8 mouse cellular contexts compared by ENCODE assay signal in genomic region chr2:39010144-39010543, GRCm38 (mm10). TPM values are rescaled to one million over a fixed set of nuclear protein-coding genes. Genes with fewer than 3 reads are reported as not detected.
DNase-seq lines count a peak whose midpoint lies in the region; ATAC-seq and TF ChIP-seq lines count a peak whose summit lies in the region.
"Not testable (repeated sequence)": the region's sequence is repeated elsewhere in the genome, so short reads cannot be mapped to it uniquely, and the experiment has no call there.
"Had no signal": no experiment of that assay in that cellular context is flagged by ENCODE, and none has a peak within 500 bp of the region (broad histone marks: within the 10 kb centered on the region; RNA-seq: fewer than 3 reads in every experiment).

No protein-coding gene starts in this region.

- not testable (repeated sequence) for H3K9ac ChIP-seq in MEL (ENCODE audit: control insufficient read depth, low read depth, low read length, poor library complexity, severe bottlenecking); liver, postnatal 0 days (replicated peaks)

- H3K36me3 ChIP-seq in MEL (ENCODE audit: control insufficient read depth in 1 of 2, insufficient read depth in 2 of 2, low read length in 2 of 2) (peaks cover 9 to 28% of the 10 kb centered on the region in 2 experiments), myocyte (ENCODE audit: control insufficient read depth, insufficient read depth) (peaks cover 31% of the 10 kb centered on the region)
- peaks cover 32% of the 10 kb centered on the region for H3K36me3 ChIP-seq in liver, postnatal 0 days (replicated peaks; ENCODE audit: insufficient read depth, low read length)

- TF ChIP-seq CTCF in MEL (IDR thresholded peaks at IDR 0.05 in 2 of 3, conservative IDR thresholded peaks at IDR 0.05 in 1 of 3; ENCODE audit: control insufficient read depth in 1 of 3, insufficient read depth in 1 of 3, low read depth in 2 of 3, low read length in 3 of 3, poor library complexity in 1 of 3, severe bottlenecking in 1 of 3); layer of hippocampus, adult 2 months (conservative IDR thresholded peaks at IDR 0.05); liver, postnatal 0 days (IDR thresholded peaks at IDR 0.05; ENCODE audit: low read depth): not testable (repeated sequence)

- peak overlapping the region; percentile 14; the same call in 1 of the 2 replicates for H3K4me2 ChIP-seq in liver, postnatal 0 days (ENCODE audit: low read depth, low read length)
- H3K4me2 ChIP-seq in myocyte (ENCODE audit: low read depth), result peak overlapping the region; percentile 55

- TF ChIP-seq EP300 in MEL (IDR thresholded peaks at IDR 0.05; ENCODE audit: low read depth in 1 of 2, low read length in 2 of 2); liver, postnatal 0 days (IDR thresholded peaks at IDR 0.05; ENCODE audit: low read depth): not testable (repeated sequence)

- not testable (repeated sequence) for H3K4me3 ChIP-seq in MEL (ENCODE audit: control insufficient read depth in 1 of 2, insufficient read depth in 1 of 2, low read depth in 2 of 2, low read length in 2 of 2); layer of hippocampus, adult 2 months; liver, postnatal 0 days (ENCODE audit: low read depth, low read length)
- H3K4me3 ChIP-seq in myocyte, result peak overlapping the region; percentile 85

- not testable (repeated sequence) for H3K27me3 ChIP-seq in MEL (ENCODE audit: control insufficient read depth in 1 of 2, insufficient read depth in 2 of 2, low read length in 2 of 2); liver, postnatal 0 days (ENCODE audit: insufficient read depth, low read length); myocyte (ENCODE audit: control insufficient read depth, insufficient read depth, insufficient read length)

- TF ChIP-seq POLR2A in MEL (IDR thresholded peaks at IDR 0.05; ENCODE audit: control insufficient read depth in 1 of 2, insufficient read depth in 1 of 2, low read depth in 1 of 2, low read length in 2 of 2, poor library complexity in 1 of 2); myocyte (IDR thresholded peaks at IDR 0.05; ENCODE audit: insufficient read length, low read depth): not testable (repeated sequence)

- peak; percentile 59 for DNase-seq in A20 (ENCODE audit: low read depth, low spot score)
- not testable (repeated sequence) for DNase-seq in MEL (ENCODE audit: low read depth, low spot score); layer of hippocampus, adult 2 months (ENCODE audit: low spot score in 2 of 2); liver, postnatal 0 days
- peak; percentile 13 for DNase-seq in cerebellum, adult 11-12 months
- DNase-seq in heart, adult 11 months, result peak; percentile 87

- TF ChIP-seq RAD21 in MEL (IDR thresholded peaks at IDR 0.05; ENCODE audit: low read depth, low read length), result not testable (repeated sequence)

- H3K9me3 ChIP-seq in MEL (replicated peaks; ENCODE audit: insufficient read depth, low read length); liver, postnatal 0 days (ENCODE audit: low read length): not testable (repeated sequence)

- H3ac ChIP-seq in myocyte (ENCODE audit: control insufficient read depth, insufficient read length), result not testable (repeated sequence)

- ATAC-seq in liver, postnatal 0 days, result not testable (repeated sequence)

- H3K4me1 ChIP-seq in MEL (ENCODE audit: control insufficient read depth in 1 of 2, insufficient read depth in 2 of 2, low read length in 2 of 2), result peaks cover 19 to 30% of the 10 kb centered on the region in 2 experiments
- H3K4me1 ChIP-seq in liver, postnatal 0 days (ENCODE audit: insufficient read depth), result peaks cover 49% of the 10 kb centered on the region

- WGBS in liver, postnatal 0 days (ENCODE audit: insufficient replicate concordance), result 90% methylated on average over 5 of the region's 5 CpGs

- not testable (repeated sequence) for H3K27ac ChIP-seq in MEL (ENCODE audit: control insufficient read depth, low read depth, low read length); liver, postnatal 0 days (ENCODE audit: low read depth)
- 0 out of 2 replicates have a peak overlapping the region, but pooled peaks have one; percentile 36 for H3K27ac ChIP-seq in layer of hippocampus, adult 2 months

- peaks cover 34% of the 10 kb centered on the region for H3K79me2 ChIP-seq in MEL (ENCODE audit: control insufficient read depth, insufficient read depth, low read length, poor library complexity)
- H3K79me2 ChIP-seq in myocyte (ENCODE audit: control insufficient read depth, insufficient read depth), result peaks cover 71% of the 10 kb centered on the region

TF ChIP-seq in MEL, 35 proteins besides CTCF, POLR2A, EP300 and RAD21:
- TF ChIP-seq TBP (IDR thresholded peaks at IDR 0.05; ENCODE audit: low read depth, low read length), result peak; percentile 52; the same call in 1 of the 2 replicates
TF ChIP-seq in MEL: peak in this region for 1; not testable (repeated sequence) for 34.

RNA-seq across cellular contexts. Expression of gene Rpl35, which starts 4.7 kb away (rescaled TPM):
- 1,667 and 1,814 TPM in 2 replicates for total RNA-seq in MEL (2012; rRNA removed)
- polyA plus RNA-seq in MEL (2012; ENCODE audit: insufficient read depth in 1 of 2, insufficient read length in 2 of 2, low read depth in 1 of 2, low replicate concordance in 2 of 2, missing spikeins in 1 of 2) (100 to 1,000 TPM in 1 of 2 experiments, not detected in 1; 930 TPM), myocyte (2012; fragmentation: generic; extraction: Trizol) (1,480 TPM)
- 100 to 1,000 TPM; 247 to 255 TPM for total RNA-seq in layer of hippocampus, adult 2 months (2021)
- polyA plus RNA-seq in liver, postnatal 0 days (2015; fragmentation: Nextera tagmentation; extraction: Ambion mirVana), result 574 and 582 TPM in 2 replicates

RNA-seq across cellular contexts. Expression of gene Arpc5l, which starts 5.0 kb away (rescaled TPM):
- 64.4 and 65.4 TPM in 2 replicates for total RNA-seq in MEL (2012; rRNA removed)
- polyA plus RNA-seq in MEL (2012; ENCODE audit: insufficient read depth in 1 of 2, insufficient read length in 2 of 2, low read depth in 1 of 2, low replicate concordance in 2 of 2, missing spikeins in 1 of 2), result 10 to 100 TPM in 1 of 2 experiments, not detected in 1; 87.0 TPM
- 10 to 100 TPM; 88.5 to 92.8 TPM for total RNA-seq in layer of hippocampus, adult 2 months (2021)
- polyA plus RNA-seq in liver, postnatal 0 days (2015; fragmentation: Nextera tagmentation; extraction: Ambion mirVana), result 59.3 and 60.7 TPM in 2 replicates
- polyA plus RNA-seq in myocyte (2012; fragmentation: generic; extraction: Trizol), result 144 TPM

RNA-seq across cellular contexts. Expression of gene Wdr38, which starts 12.9 kb away (rescaled TPM):
- 0.49 and 0.77 TPM in 2 replicates for total RNA-seq in MEL (2012; rRNA removed)
- under 1 TPM in 1 of 2 experiments, not detected in 1; 0.79 TPM for polyA plus RNA-seq in MEL (2012; ENCODE audit: insufficient read depth in 1 of 2, insufficient read length in 2 of 2, low read depth in 1 of 2, low replicate concordance in 2 of 2, missing spikeins in 1 of 2)
- under 1 TPM; 0.47 to 0.69 TPM for total RNA-seq in layer of hippocampus, adult 2 months (2021)
- 0.53 and 0.60 TPM in 2 replicates for polyA plus RNA-seq in liver, postnatal 0 days (2015; fragmentation: Nextera tagmentation; extraction: Ambion mirVana)
- polyA plus RNA-seq in myocyte (2012; fragmentation: generic; extraction: Trizol), result 0.66 TPM
- polyA plus RNA-seq: erythroblast, embryonic 14.5 days had no signal

RNA-seq across cellular contexts. Expression of gene Golga1, which starts 55.2 kb away (rescaled TPM):
- total RNA-seq in MEL (2012; rRNA removed), result 6.2 and 7.3 TPM in 2 replicates
- 10 to 100 TPM in 1 of 2 experiments, not detected in 1; 12.9 TPM for polyA plus RNA-seq in MEL (2012; ENCODE audit: insufficient read depth in 1 of 2, insufficient read length in 2 of 2, low read depth in 1 of 2, low replicate concordance in 2 of 2, missing spikeins in 1 of 2)
- 10 to 100 TPM; 36.2 to 42.5 TPM for total RNA-seq in layer of hippocampus, adult 2 months (2021)
- polyA plus RNA-seq in liver, postnatal 0 days (2015; fragmentation: Nextera tagmentation; extraction: Ambion mirVana), result 7.5 and 9.9 TPM in 2 replicates
- polyA plus RNA-seq in myocyte (2012; fragmentation: generic; extraction: Trizol), result 5.6 TPM
